Mouse (Mus musculus): Measurements from ENCODE around the gene Taok3. TPM values are rescaled to one million over a fixed set of nuclear protein-coding genes. Genes with fewer than 3 reads are reported as not detected.

Gene Taok3
- total and polyA plus RNA-seq, 3 experiments, result 8.3 to 35.0 (median 17.4) TPM

DNA sequence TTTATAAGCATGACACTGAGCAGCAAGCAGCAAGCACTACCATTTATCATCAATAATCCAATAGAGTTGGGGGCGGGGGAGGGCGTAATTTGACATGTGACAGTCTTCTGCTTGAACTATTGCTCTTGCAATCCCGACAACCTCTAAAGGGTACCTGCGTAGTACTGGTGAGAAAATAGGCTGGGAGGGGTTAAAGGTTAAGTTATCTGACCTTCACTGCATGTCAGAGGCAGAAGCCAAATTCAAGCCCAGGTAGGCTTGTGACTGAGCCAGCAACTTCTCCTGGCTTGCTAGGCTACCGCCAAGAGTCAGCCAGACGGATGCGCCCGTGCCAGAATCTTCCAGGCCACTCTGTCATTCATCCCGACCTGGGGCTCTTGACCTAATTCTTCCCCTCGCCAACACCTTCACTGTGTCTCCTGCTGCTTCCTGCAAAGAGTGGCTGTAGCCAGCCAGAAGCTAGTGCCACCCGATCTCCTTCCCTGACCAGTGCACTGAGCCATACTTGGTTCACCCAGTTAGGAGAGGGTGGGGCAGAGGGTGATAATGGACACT is 47.0 kb downstream of the Taok3 start:
- DNase-seq (ENCODE audit: extremely low read depth), result no peak
- Histone ChIP-seq H3K36me3 (replicated peaks in 1 of 2; ENCODE audit: control insufficient read depth in 1 of 2, insufficient read depth in 1 of 2, low read length in 1 of 2) (peaks cover 4 to 85% of the 10 kb centered on the region in 2 experiments), H3K79me2 (replicated peaks; ENCODE audit: control insufficient read depth, extremely low read depth, insufficient read depth, poor library complexity, severe bottlenecking) (peaks cover 8% of the 10 kb centered on the region; the same call in 1 of the 2 replicates), H3K27me3 (replicated peaks) (no peaks in the 10 kb centered on the region), H3K4me2 (ENCODE audit: insufficient read depth, low read depth, poor library complexity, severe bottlenecking) (no peak overlapping the region), H3K9ac (ENCODE audit: insufficient read depth, low read depth) (no peak overlapping the region), H3K4me3 (replicated peaks in 1 of 3; ENCODE audit: low read depth in 2 of 3, low read length in 2 of 3, poor library complexity in 1 of 3) (no peak overlapping the region), H3K9me3 (replicated peaks; ENCODE audit: low read length) (peaks cover 2% of the 10 kb centered on the region), H3K27ac (ENCODE audit: insufficient read depth, low read depth) (no peak overlapping the region), H3K4me1 (ENCODE audit: control insufficient read depth in 1 of 2, insufficient read depth in 2 of 2) (peaks cover 3 to 33% of the 10 kb centered on the region in 2 experiments; a peak in 3 of 4 replicates)
- dilution Hi-C loops (cut with MboI; ENCODE audit: extremely low pct_ligation_motif_present, extremely low pct_unique_long_range_greater_than_20kb, low sequenced_read_pairs) (no loop called here), in situ Hi-C loops (cut with MboI; ENCODE audit: low pct_ligation_motif_present, low pct_unique_long_range_greater_than_20kb, low sequenced_read_pairs) (no loop called here)
- no peak for TF ChIP-seq E2F4 (IDR thresholded peaks at IDR 0.05; ENCODE audit: insufficient replicate concordance, low read depth, low read length)
- TF ChIP-seq SMC3 (IDR thresholded peaks at IDR 0.05; ENCODE audit: low read depth, low read length), result no peak
- no peak for TF ChIP-seq MAZ (IDR thresholded peaks at IDR 0.05; ENCODE audit: low read depth, low read length)
- TF ChIP-seq NELFE (IDR thresholded peaks at IDR 0.05; ENCODE audit: low read depth, low read length), result no peak
- TF ChIP-seq CHD2 (IDR thresholded peaks at IDR 0.05; ENCODE audit: low read length), result no peak
- TF ChIP-seq NRF1 (IDR thresholded peaks at IDR 0.05; ENCODE audit: low read depth, low read length), result no peak
- no peak for TF ChIP-seq TCF12 (IDR thresholded peaks at IDR 0.05; ENCODE audit: low read depth, low read length)
- TF ChIP-seq SIN3A (IDR thresholded peaks at IDR 0.05; ENCODE audit: low read length), result no peak
- TF ChIP-seq ZKSCAN1 (IDR thresholded peaks at IDR 0.05; ENCODE audit: borderline replicate concordance, low read depth, low read length), result no peak
- TF ChIP-seq KAT2A (IDR thresholded peaks at IDR 0.05; ENCODE audit: insufficient replicate concordance, low read length), result no peak

DNA sequence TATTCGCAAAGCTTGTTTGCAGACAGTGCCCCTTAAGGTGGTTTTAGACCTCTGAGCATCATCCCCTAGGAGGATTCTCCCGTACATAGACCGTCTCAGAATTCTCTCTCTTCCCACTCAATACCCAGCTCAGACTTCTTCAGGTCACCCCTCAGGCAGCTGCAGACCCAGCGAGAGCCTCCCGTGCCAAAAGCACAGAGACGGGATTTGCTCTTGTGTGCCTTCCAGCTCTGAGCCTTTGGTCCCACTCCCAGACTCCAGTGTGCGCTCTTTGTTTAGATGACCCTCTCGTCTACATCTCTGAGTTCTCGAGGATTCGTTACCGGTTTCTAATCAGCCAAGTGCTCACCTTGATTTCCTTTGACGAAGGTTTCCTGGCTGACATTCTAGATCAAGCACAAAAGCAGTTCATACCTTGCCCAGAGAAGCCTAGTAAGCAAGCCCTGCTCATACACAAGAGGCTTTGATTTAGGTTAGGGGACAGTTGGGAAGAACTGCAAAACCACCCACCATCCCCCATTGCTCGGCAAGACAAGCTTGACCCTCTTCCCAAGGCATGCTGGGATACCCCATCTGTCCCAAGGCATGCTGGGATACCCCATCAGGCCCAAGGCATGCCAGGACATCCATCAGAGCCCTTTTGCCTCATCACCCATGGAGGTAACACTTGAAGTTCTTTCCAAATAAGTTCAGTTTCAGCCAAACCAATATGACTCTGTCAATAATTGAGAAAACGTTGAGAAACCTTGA is 48.6 kb downstream of the Taok3 start:
- H3K36me3 ChIP-seq (replicated peaks in 1 of 2; ENCODE audit: control insufficient read depth in 1 of 2, insufficient read depth in 1 of 2, low read length in 1 of 2), result peaks cover 4 to 82% of the 10 kb centered on the region in 2 experiments
- H3K27me3 ChIP-seq (replicated peaks), result no peaks in the 10 kb centered on the region
- TF ChIP-seq POLR2A (IDR thresholded peaks at IDR 0.05; ENCODE audit: low read depth, low read length) (0 out of 2 replicates have a peak, but pooled peaks have one; percentile 14), UBTF (IDR thresholded peaks at IDR 0.05; ENCODE audit: low read depth, low read length) (no peak)
- no peak for DNase-seq (ENCODE audit: extremely low read depth)
- in situ Hi-C loops (cut with MboI; ENCODE audit: low pct_ligation_motif_present, low pct_unique_long_range_greater_than_20kb, low sequenced_read_pairs), result no loop called here
- peaks cover 2% of the 10 kb centered on the region for H3K9me3 ChIP-seq (replicated peaks; ENCODE audit: low read length)
- no peak overlapping the region for H3K4me3 ChIP-seq (replicated peaks in 1 of 3; ENCODE audit: low read depth in 2 of 3, low read length in 2 of 3, poor library complexity in 1 of 3)
- H3K4me1 ChIP-seq (ENCODE audit: control insufficient read depth in 1 of 2, insufficient read depth in 2 of 2), result peaks cover 3 to 22% of the 10 kb centered on the region in 2 experiments; a peak in 3 of 4 replicates
- H3K79me2 ChIP-seq (replicated peaks; ENCODE audit: control insufficient read depth, extremely low read depth, insufficient read depth, poor library complexity, severe bottlenecking), result 0 out of 2 replicates have a peak, but pooled peaks cover 4% of the 10 kb centered on the region
- H3K27ac ChIP-seq (ENCODE audit: insufficient read depth, low read depth), result no peak overlapping the region
- no peak overlapping the region for H3K4me2 ChIP-seq (ENCODE audit: insufficient read depth, low read depth, poor library complexity, severe bottlenecking)
- dilution Hi-C loops (cut with MboI; ENCODE audit: extremely low pct_ligation_motif_present, extremely low pct_unique_long_range_greater_than_20kb, low sequenced_read_pairs), result no loop called here
- no peak overlapping the region for H3K9ac ChIP-seq (ENCODE audit: insufficient read depth, low read depth)
